Mouse (Mus musculus): Measurements from ENCODE around the gene Hist1h2ag. TPM values are rescaled to one million over a fixed set of nuclear protein-coding genes. Genes with fewer than 3 reads are reported as not detected.
A peak's percentile ranks its signal among the peaks of the same experiment; 100 is the strongest.

Gene Hist1h2ag
- polyA plus RNA-seq, 1 experiment from 2014 or later: 124 TPM

GRCm38 (mm10) chr13:22021581-22021980, 21.2 kb downstream of the Hist1h2ag start:
- Histone ChIP-seq H3K27ac (no peak overlapping the region), H3K9me3 (no peaks in the 10 kb centered on the region), H3K4me3 (peak overlapping the region; percentile 43), H3K36me3 (no peaks in the 10 kb centered on the region), H3K9ac (peak overlapping the region; percentile 38; the same call in 1 of the 2 replicates), H3K4me2 (replicated peaks) (peak overlapping the region; percentile 60), H3K4me1 (no peaks in the 10 kb centered on the region), H3K27me3 (peaks cover 21% of the 10 kb centered on the region)
- under 1% methylated on average over 11 of the region's 11 CpGs for whole genome bisulfite sequencing
- no peak for ATAC-seq (ENCODE audit: insufficient number of reproducible peaks, insufficient read depth, low FRiP score, low TSS enrichment)

- no peak for ATAC-seq (ENCODE audit: insufficient number of reproducible peaks, insufficient read depth, low FRiP score, low TSS enrichment)
- H3K9ac ChIP-seq: no peak overlapping the region
- peaks cover 21% of the 10 kb centered on the region for H3K27me3 ChIP-seq
These were observed 21.8 kb downstream of the Hist1h2ag start for GRCm38 (mm10) chr13:22020901-22021339.

GRCm38 (mm10) chr13:22019934-22020835, 22.6 kb downstream of the Hist1h2ag start:
- Histone ChIP-seq H3K4me1 (no peaks in the 10 kb centered on the region), H3K27me3 (peaks cover 26% of the 10 kb centered on the region), H3K27ac (no peak overlapping the region), H3K4me3 (peak overlapping the region; percentile 43), H3K9me3 (no peaks in the 10 kb centered on the region), H3K36me3 (no peaks in the 10 kb centered on the region), H3K9ac (no peak overlapping the region), H3K4me2 (replicated peaks) (peak overlapping the region; percentile 60)
- ATAC-seq (ENCODE audit: insufficient number of reproducible peaks, insufficient read depth, low FRiP score, low TSS enrichment): no peak
- WGBS: under 1% methylated on average over 44 of the region's 44 CpGs

More at GRCm38 (mm10) chr13:22020901-22021339, 21.8 kb downstream of the Hist1h2ag start:
- H3K27ac ChIP-seq: no peak overlapping the region
- H3K4me1 ChIP-seq: no peaks in the 10 kb centered on the region
- 0% methylated on average over 8 of the region's 8 CpGs for WGBS
- peak overlapping the region; percentile 43 for H3K4me3 ChIP-seq
- no peaks in the 10 kb centered on the region for H3K36me3 ChIP-seq
- no peaks in the 10 kb centered on the region for H3K9me3 ChIP-seq
- peak overlapping the region; percentile 60 for H3K4me2 ChIP-seq (replicated peaks)

DNA sequence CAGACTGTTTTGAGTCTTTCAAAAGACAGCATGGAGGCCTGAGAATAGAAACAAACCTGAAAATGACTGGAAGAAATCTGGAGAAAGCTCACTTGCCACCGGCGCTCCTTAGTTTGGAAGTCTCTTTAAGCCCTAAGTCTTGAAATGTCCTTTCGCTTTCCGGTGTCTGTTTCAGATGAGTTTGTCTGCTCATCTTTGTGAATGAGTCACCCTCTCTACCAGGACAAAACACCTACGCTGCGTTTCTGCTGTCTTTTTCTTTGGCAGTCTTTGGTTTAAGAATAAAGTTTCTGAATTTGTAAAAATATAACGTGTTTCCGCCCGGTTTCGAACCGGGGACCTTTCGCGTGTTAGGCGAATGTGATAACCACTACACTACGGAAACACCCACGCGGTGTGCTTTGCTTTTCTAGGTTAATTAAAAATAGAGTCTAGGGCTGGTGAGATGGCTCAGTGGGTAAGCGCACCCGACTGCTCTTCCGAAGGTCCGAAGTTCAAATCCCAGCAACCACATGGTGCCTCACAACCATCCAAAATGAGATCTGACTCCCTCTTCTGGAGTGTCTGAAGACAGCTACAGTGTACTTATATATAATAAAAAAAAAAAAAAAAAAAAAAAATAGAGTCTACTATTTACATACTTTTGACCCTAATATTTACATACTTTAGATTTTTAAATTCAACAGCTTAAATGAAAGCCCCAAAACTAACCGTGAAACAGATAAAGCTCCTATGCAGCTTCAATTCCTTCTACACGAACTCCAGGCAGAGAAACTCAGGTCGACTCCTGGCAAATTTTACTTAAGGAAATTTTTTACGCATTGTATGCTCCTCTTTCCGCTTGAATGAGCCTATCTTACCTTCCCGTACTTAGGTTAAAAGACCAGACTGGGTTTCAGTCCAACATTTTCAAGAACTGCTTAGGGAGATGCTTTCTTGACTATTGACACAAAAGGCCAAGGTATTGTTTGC, 27.0 kb downstream of the Hist1h2ag start:
- H3K36me3 ChIP-seq: no peaks in the 10 kb centered on the region
- ATAC-seq (ENCODE audit: insufficient number of reproducible peaks, insufficient read depth, low FRiP score, low TSS enrichment): no peak
- peaks cover 60% of the 10 kb centered on the region for H3K27me3 ChIP-seq
- no peak overlapping the region for H3K4me3 ChIP-seq
- no peak overlapping the region for H3K9ac ChIP-seq
- no peak overlapping the region for H3K27ac ChIP-seq
- no peak overlapping the region for H3K4me2 ChIP-seq (replicated peaks)
- 16% methylated on average over 27 of the region's 27 CpGs for WGBS
- H3K4me1 ChIP-seq: no peaks in the 10 kb centered on the region
- no peaks in the 10 kb centered on the region for H3K9me3 ChIP-seq

DNA sequence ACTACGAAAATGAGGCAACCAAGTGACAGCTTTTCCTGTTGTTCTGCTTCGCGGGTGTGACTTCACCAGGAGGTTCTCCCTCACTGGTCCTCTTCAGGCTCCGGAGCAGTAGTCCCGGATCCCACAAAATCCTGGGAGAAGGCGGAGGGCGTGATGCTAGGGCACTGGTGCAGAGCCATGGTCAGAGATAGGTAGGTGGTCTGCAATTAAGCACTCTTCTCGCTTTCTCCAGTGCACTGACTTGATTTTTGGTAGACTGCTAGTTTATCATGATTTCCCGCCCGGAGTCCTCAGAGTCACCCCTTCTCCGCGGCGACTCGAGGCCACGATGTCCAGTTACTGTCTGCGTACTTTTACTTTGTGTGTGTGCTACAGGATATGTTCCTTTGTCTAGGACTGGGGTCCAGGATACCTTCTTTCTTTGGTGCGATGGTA, 28.3 kb downstream of the Hist1h2ag start:
- Histone ChIP-seq H3K9ac (no peak overlapping the region), H3K4me3 (0 out of 2 replicates have a peak overlapping the region, but pooled peaks have one; percentile 5), H3K27ac (no peak overlapping the region), H3K4me2 (replicated peaks) (peak overlapping the region; percentile 22; the same call in 1 of the 2 replicates), H3K4me1 (no peaks in the 10 kb centered on the region), H3K36me3 (no peaks in the 10 kb centered on the region), H3K9me3 (no peaks in the 10 kb centered on the region), H3K27me3 (peaks cover 66% of the 10 kb centered on the region)
- no peak for ATAC-seq (ENCODE audit: insufficient number of reproducible peaks, insufficient read depth, low FRiP score, low TSS enrichment)
- 10% methylated on average over 17 of the region's 17 CpGs for WGBS

GRCm38 (mm10) chr13:22013716-22014115, 29.0 kb downstream of the Hist1h2ag start:
- Histone ChIP-seq H3K36me3 (no peaks in the 10 kb centered on the region), H3K4me2 (replicated peaks) (no peak overlapping the region), H3K9me3 (no peaks in the 10 kb centered on the region), H3K27me3 (peaks cover 66% of the 10 kb centered on the region), H3K9ac (no peak overlapping the region), H3K27ac (no peak overlapping the region), H3K4me3 (no peak overlapping the region), H3K4me1 (no peaks in the 10 kb centered on the region)
- WGBS: 16% methylated on average over 13 of the region's 13 CpGs
- ATAC-seq (ENCODE audit: insufficient number of reproducible peaks, insufficient read depth, low FRiP score, low TSS enrichment): no peak

DNA sequence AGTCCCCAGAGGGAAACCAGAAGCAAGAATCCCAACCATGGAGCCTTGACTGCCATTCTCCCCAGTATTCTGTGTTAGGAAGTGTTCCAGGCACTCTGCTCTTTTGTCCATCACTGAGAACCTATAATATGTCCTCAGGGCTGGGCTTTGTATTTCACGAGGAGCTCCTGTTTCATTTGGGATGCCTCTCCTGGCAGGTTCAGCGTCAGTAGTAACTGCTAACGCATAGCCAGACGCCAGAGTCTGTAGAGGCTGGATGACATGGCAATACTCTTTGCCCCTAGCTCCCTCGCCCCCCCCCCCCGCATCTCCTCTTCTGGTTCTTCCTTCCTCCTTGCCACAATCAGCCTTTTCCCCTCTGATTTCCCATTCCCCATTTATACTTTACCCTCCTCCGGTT, 33.1 kb downstream of the Hist1h2ag start, which contains the start of gene Prss16:
TSS of gene Prss16 (minus strand) at position 101 of the 400 bp plus-strand sequence.
- Histone ChIP-seq H3K4me3 (no peak within 1 kb of the TSS), H3K9ac (no peak within 1 kb of the TSS), H3K9me3 (no peaks in the 10 kb centered on the region), H3K36me3 (no peaks in the 10 kb centered on the region), H3K27me3 (peaks cover 88% of the 10 kb centered on the region), H3K4me2 (replicated peaks) (no peak within 1 kb of the TSS), H3K4me1 (peaks cover 16% of the 10 kb centered on the region; the same call in 1 of the 2 replicates), H3K27ac (no peak within 1 kb of the TSS)
- no peak for ATAC-seq (ENCODE audit: insufficient number of reproducible peaks, insufficient read depth, low FRiP score, low TSS enrichment)
- 30% methylated on average over 5 of the region's 7 CpGs for WGBS

DNA sequence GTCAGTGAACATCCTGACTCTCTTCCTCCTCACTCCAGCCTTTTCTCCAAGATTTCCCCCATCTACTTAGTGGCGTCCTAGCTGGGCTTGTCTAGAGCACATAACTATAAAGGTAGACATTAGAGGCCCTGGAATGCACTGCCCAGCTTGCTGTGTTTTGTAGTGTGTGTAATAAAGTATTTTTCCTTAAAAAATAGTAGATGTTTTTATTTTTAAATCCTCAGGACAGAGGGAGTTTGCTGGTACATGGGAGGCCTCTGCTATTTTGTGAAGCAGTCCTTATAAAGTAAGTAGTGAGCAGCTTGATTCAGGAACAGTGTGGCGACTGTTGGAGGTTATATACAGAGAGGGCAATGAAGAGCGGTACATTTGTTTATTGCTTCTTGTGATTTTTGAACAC, 34.0 kb downstream of the Hist1h2ag start:
- H3K4me2 ChIP-seq (replicated peaks): no peak overlapping the region
- no peaks in the 10 kb centered on the region for H3K9me3 ChIP-seq
- H3K9ac ChIP-seq: no peak overlapping the region
- no peaks in the 10 kb centered on the region for H3K36me3 ChIP-seq
- H3K27ac ChIP-seq: no peak overlapping the region
- ATAC-seq (ENCODE audit: insufficient number of reproducible peaks, insufficient read depth, low FRiP score, low TSS enrichment): no peak
- 76% methylated on average over 3 of the region's 3 CpGs for WGBS
- peaks cover 16% of the 10 kb centered on the region; the same call in 1 of the 2 replicates for H3K4me1 ChIP-seq
- H3K27me3 ChIP-seq: peaks cover 88% of the 10 kb centered on the region
- no peak overlapping the region for H3K4me3 ChIP-seq

GRCm38 (mm10) chr13:22007872-22008271, 34.9 kb downstream of the Hist1h2ag start:
- Histone ChIP-seq H3K9ac (no peak overlapping the region), H3K4me3 (no peak overlapping the region), H3K9me3 (no peaks in the 10 kb centered on the region), H3K27ac (no peak overlapping the region), H3K4me2 (replicated peaks) (no peak overlapping the region), H3K36me3 (no peaks in the 10 kb centered on the region), H3K27me3 (peaks cover 91% of the 10 kb centered on the region), H3K4me1 (peaks cover 16% of the 10 kb centered on the region; the same call in 1 of the 2 replicates)
- no peak for ATAC-seq (ENCODE audit: insufficient number of reproducible peaks, insufficient read depth, low FRiP score, low TSS enrichment)
- 51% methylated on average over 7 of the region's 7 CpGs for WGBS

DNA sequence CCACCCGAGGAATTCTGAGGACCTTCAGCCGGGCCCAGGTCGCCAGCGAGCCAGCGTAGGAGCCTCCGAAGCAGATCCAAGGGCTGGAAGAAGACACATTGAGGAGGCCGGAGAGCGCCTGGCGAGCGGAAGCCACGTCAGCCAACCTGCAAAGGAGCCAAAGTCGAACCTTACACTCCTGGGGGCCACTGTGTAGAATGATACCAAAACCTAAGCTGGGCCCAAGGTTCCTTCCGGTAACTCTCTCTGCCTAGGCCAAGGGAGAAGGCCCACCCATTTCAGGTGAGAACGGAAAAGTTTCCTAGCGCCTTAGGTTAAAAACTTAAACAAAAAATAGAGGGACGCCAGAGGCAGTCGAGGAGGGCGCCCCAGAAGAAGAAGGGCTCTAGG, 35.6 kb downstream of the Hist1h2ag start:
- Histone ChIP-seq H3K4me2 (replicated peaks) (peak overlapping the region; percentile 92), H3K36me3 (no peaks in the 10 kb centered on the region), H3K4me3 (peak overlapping the region; percentile 55), H3K27ac (no peak overlapping the region), H3K27me3 (peaks cover 92% of the 10 kb centered on the region), H3K9me3 (no peaks in the 10 kb centered on the region), H3K9ac (no peak overlapping the region), H3K4me1 (peaks cover 16% of the 10 kb centered on the region; the same call in 1 of the 2 replicates)
- no peak for ATAC-seq (ENCODE audit: insufficient number of reproducible peaks, insufficient read depth, low FRiP score, low TSS enrichment)
- 2% methylated on average over 18 of the region's 18 CpGs for WGBS

Measured in embryonic facial prominence, embryonic 12.5 days (tissue).